Mouse (Mus musculus) kidney, postnatal 0 days (tissue): ENCODE data around the gene Cacna2d3. TPM values are rescaled to one million over a fixed set of nuclear protein-coding genes. Genes with fewer than 3 reads are reported as not detected.

ENCODE experiments used
- ATAC-seq: fragments of 200-750 bp; cut with Nextera tagmentation; replicated peaks from 2 replicates; pipeline ENCODE4 v1.8.0; 2017; ENCODE audit warnings: low read depth, moderate number of reproducible peaks, moderate TSS enrichment, moderate library complexity; ENCODE audit not compliant: low FRiP score
- DNase-seq: peaks from one replicate; pipeline ENCODE4 v3.0.0-alpha.2; 2016; ENCODE audit warnings: low spot score
- H3K27ac ChIP-seq: fragments of 300-500 bp; sonication (generic); 2 replicates; pipeline ENCODE4 v1.5.1; 2014; ENCODE audit warnings: mild to moderate bottlenecking
- H3K27me3 ChIP-seq: fragments of 300-500 bp; sonication (generic); 2 replicates; pipeline ENCODE4 v1.6.1; 2014; ENCODE audit warnings: low read length, mixed read lengths; ENCODE audit not compliant: insufficient read depth
- H3K36me3 ChIP-seq: fragments of 300-500 bp; sonication (generic); 2 replicates; pipeline ENCODE4 v1.6.1; 2014; ENCODE audit warnings: low read length, mixed read lengths; ENCODE audit not compliant: insufficient read depth
- H3K4me1 ChIP-seq: fragments of 300-500 bp; sonication (generic); replicated peaks from 2 replicates; pipeline ENCODE4 v1.6.1; 2014; ENCODE audit warnings: antibody characterized with exemption, low read length, mixed read lengths; ENCODE audit not compliant: insufficient read depth
- H3K4me2 ChIP-seq: fragments of 300-500 bp; sonication (generic); 2 replicates; pipeline ENCODE4 v1.6.1; 2014; ENCODE audit warnings: mild to moderate bottlenecking, low read length, moderate library complexity, mixed read lengths
- H3K4me3 ChIP-seq: fragments of 300-500 bp; sonication (generic); replicated peaks from 2 replicates; pipeline ENCODE4 v1.5.1; 2014; ENCODE audit warnings: low read depth, low read length
- H3K9ac ChIP-seq: fragments of 300-500 bp; sonication (generic); 2 replicates; pipeline ENCODE4 v1.6.1; 2014; ENCODE audit warnings: low read depth, low read length
- H3K9me3 ChIP-seq: fragments of 300-500 bp; sonication (generic); replicated peaks from 2 replicates; pipeline ENCODE4 v1.6.1; 2016; ENCODE audit warnings: low read length, inconsistent platforms, mixed read lengths
- CTCF ChIP-seq: IDR thresholded peaks from 2 replicates; pipeline ENCODE4 v1.5.1; 2016; ENCODE audit warnings: antibody characterized with exemption, low read depth, mild to moderate bottlenecking, moderate library complexity
- WGBS: fragments of 180-500 bp; shearing (Covaris S2); extraction: QIAGEN DNeasy Blood & Tissue Kit; methylation state at CpG from one replicate; pipeline ENCODE4 v1.1.7; 2014; 5-methylcytosine and 5-hydroxymethylcytosine counted together
- polyA plus RNA-seq: library from polyadenylated mRNA; unstranded; fragments of >200 nt; fragmentation: Nextera tagmentation; extraction: Ambion mirVana; gene quantifications from 2 replicates; pipeline ENCODE4 v1.2.1, GENCODE M21; 2015

Gene Cacna2d3
- polyA plus RNA-seq, 1 experiment from 2014 or later: 1.8 TPM

GRCm38 (mm10) chr14:29313431-29313830, 408.2 kb downstream of the Cacna2d3 start:
- Histone ChIP-seq H3K36me3 (no peaks in the 10 kb centered on the region), H3K4me2 (no peak overlapping the region), H3K9ac (no peak overlapping the region), H3K27ac (no peak overlapping the region), H3K27me3 (no peaks in the 10 kb centered on the region), H3K4me1 (no peaks in the 10 kb centered on the region), H3K9me3 (no peaks in the 10 kb centered on the region), H3K4me3 (no peak overlapping the region)
- DNase-seq (no peak), ATAC-seq (no peak)
- TF ChIP-seq CTCF: no peak
- WGBS: 74% methylated on average over 2 of the region's 2 CpGs

- Histone ChIP-seq H3K4me3 (no peak overlapping the region), H3K27me3 (no peaks in the 10 kb centered on the region), H3K9ac (no peak overlapping the region), H3K27ac (no peak overlapping the region), H3K4me1 (no peaks in the 10 kb centered on the region), H3K4me2 (no peak overlapping the region), H3K36me3 (no peaks in the 10 kb centered on the region), H3K9me3 (no peaks in the 10 kb centered on the region)
- no peak for DNase-seq
- no peak for TF ChIP-seq CTCF
- 86% methylated on average over 9 of the region's 9 CpGs for WGBS
- no peak for ATAC-seq
Measured at GRCm38 (mm10) chr14:29305623-29306022, 416.0 kb downstream of the Cacna2d3 start.

- Histone ChIP-seq H3K4me2 (no peak overlapping the region), H3K4me1 (no peaks in the 10 kb centered on the region), H3K4me3 (no peak overlapping the region), H3K27me3 (no peaks in the 10 kb centered on the region), H3K9ac (no peak overlapping the region), H3K27ac (no peak overlapping the region), H3K36me3 (no peaks in the 10 kb centered on the region), H3K9me3 (no peaks in the 10 kb centered on the region)
- TF ChIP-seq CTCF: no peak
- 82% methylated on average over 2 of the region's 2 CpGs for WGBS
- no peak for DNase-seq
- ATAC-seq: no peak
Measured at GRCm38 (mm10) chr14:29296185-29296754, 425.4 kb downstream of the Cacna2d3 start.

DNA sequence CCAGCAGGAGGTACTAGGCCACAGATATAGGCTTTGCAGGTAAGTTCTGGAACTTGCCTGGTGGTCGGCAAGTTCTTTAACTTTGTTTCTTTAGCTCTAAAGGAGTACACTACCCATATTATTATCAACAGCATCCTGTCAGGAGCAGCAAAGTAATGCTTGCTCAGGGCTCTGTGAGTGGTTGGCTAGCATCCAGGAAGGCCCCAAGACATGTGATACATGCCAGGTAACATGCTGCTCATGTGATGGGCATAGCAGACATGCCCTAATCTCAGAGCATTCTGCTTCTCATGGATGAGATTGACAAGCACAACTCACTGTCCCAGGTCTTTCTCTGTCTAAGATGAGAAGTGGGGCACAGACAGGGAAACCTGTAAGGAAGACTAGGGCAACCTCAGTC, 442.8 kb downstream of the Cacna2d3 start:
- no peak overlapping the region for H3K9ac ChIP-seq
- no peak for DNase-seq
- WGBS: 96% methylated on average over 1 of the region's 1 CpGs

GRCm38 (mm10) chr14:29278401-29278800, 443.3 kb downstream of the Cacna2d3 start:
- WGBS: 88% methylated on average over 2 of the region's 2 CpGs
- Histone ChIP-seq H3K9me3 (no peaks in the 10 kb centered on the region), H3K4me1 (no peaks in the 10 kb centered on the region), H3K36me3 (no peaks in the 10 kb centered on the region), H3K4me2 (no peak overlapping the region), H3K4me3 (no peak overlapping the region), H3K27me3 (no peaks in the 10 kb centered on the region), H3K27ac (no peak overlapping the region), H3K9ac (no peak overlapping the region)
- no peak for ATAC-seq
- DNase-seq: no peak
- TF ChIP-seq CTCF: no peak

More for the DNA sequence above, 442.8 kb downstream of the Cacna2d3 start:
- no peak overlapping the region for H3K27ac ChIP-seq
- H3K4me1 ChIP-seq: no peaks in the 10 kb centered on the region
- TF ChIP-seq CTCF: no peak
- H3K4me2 ChIP-seq: no peak overlapping the region
- ATAC-seq: no peak
- no peaks in the 10 kb centered on the region for H3K36me3 ChIP-seq
- no peaks in the 10 kb centered on the region for H3K27me3 ChIP-seq
- H3K9me3 ChIP-seq: no peaks in the 10 kb centered on the region
- no peak overlapping the region for H3K4me3 ChIP-seq

DNA sequence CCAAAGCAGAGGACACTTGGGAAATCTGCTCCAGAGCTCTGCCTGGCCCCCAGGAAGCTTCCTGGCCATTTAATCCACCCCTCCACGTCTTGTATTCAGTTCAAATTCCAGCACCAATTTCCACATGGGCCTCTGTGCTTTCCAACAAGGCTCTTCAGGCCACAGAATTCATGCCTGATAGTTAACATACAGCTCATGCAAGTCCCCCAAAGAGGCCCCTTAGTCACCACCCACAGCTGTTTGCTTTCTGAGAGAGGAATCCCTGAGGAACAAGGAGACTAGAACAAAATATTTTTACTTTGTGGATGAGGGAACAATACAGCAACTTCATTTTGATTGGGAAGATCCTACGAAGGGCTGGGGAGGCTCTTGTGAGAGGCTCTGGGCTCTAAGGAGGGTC, 444.0 kb downstream of the Cacna2d3 start:
- DNase-seq (peak; percentile 55), ATAC-seq (no peak)
- TF ChIP-seq CTCF: no peak
- Histone ChIP-seq H3K9ac (no peak overlapping the region), H3K36me3 (no peaks in the 10 kb centered on the region), H3K4me3 (no peak overlapping the region), H3K9me3 (no peaks in the 10 kb centered on the region), H3K4me1 (no peaks in the 10 kb centered on the region), H3K4me2 (no peak overlapping the region), H3K27me3 (no peaks in the 10 kb centered on the region), H3K27ac (no peak overlapping the region)
- WGBS: 57% methylated on average over 2 of the region's 2 CpGs

DNA sequence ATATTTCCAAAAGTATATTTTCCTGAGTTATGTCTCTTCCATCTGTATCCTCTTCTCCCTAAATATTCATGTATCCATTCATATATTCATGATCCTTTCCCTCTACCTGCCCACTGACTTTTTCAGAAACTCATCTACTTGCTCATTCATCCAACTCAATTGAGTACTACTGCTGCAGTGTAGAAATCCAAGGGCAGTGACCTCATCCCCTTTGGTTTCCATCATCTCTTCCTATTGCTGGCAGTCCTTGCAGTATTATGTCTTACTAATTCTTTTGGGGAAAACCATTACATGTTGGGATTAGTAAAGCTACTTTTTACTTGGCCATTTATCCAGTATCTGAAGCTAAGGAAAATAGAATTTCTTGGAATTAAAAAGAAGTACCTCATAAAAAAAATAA, 447.8 kb downstream of the Cacna2d3 start:
- H3K9me3 ChIP-seq: no peaks in the 10 kb centered on the region
- H3K9ac ChIP-seq: no peak overlapping the region
- no peak overlapping the region for H3K27ac ChIP-seq
- no peaks in the 10 kb centered on the region for H3K36me3 ChIP-seq
- H3K4me1 ChIP-seq: no peaks in the 10 kb centered on the region
- no peak for ATAC-seq
- H3K4me3 ChIP-seq: no peak overlapping the region
- no peaks in the 10 kb centered on the region for H3K27me3 ChIP-seq
- no peak for DNase-seq
- TF ChIP-seq CTCF: no peak
- H3K4me2 ChIP-seq: no peak overlapping the region
